Mouse (Mus musculus) adrenal gland, postnatal 0 days (tissue): ENCODE results near the gene Vmn1r197. TPM values are rescaled to one million over a fixed set of nuclear protein-coding genes. Genes with fewer than 3 reads are reported as not detected.

ENCODE experiments used
- polyA plus RNA-seq: library from polyadenylated mRNA; unstranded; fragments of >200 nt; fragmentation: Nextera tagmentation; extraction: Ambion mirVana; gene quantifications from 2 replicates; pipeline ENCODE4 v1.2.1, GENCODE M21; 2015

Vmn1r197 gene
- not detected in 2 replicates for polyA plus RNA-seq

DNA sequence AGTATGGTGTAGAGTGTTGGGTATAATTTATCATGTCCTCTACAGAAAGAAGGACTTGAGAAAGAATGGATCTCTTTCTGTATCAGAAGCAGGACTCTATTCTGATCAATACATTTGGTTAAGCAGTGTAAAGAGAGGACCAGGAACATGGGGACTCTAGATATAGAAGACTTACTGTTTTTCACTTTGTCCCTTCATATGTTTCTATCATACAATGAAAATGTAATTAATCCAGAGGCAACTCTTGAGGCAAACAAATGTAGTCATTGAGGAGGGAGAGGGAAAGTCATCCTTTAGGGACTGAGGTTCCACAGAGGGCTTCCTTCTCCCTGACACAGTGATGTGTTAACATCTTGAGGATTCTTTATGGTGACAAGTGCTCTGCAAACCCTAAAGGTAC lies at the start of gene Vmn1r197:
Gene Vmn1r197, plus strand, starts transcription at position 301 of the 400 bp plus-strand sequence.

DNA sequence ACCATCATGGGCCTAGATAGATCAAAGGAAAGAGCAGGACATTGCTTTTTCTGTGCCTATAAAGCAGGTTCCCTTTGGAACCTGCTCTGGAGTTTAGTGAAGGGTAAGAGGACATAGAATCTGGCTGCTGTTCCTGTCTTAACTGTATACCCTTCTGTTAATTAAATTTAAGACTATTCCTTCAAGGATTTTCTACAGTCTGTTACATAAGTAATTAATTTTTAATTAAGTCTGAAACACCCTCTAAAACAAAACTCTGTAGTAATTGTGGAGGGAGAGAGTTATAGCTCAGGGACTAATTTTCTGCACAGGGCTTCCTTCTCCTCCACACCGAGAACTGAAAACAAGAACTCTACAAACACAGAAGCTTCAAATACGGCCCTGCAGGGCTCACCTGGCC lies 34.8 kb upstream of the Vmn1r197 start, which contains the start of gene Vmn1r196:
Gene Vmn1r196, plus strand, starts transcription at position 301 of the 400 bp plus-strand sequence.

DNA sequence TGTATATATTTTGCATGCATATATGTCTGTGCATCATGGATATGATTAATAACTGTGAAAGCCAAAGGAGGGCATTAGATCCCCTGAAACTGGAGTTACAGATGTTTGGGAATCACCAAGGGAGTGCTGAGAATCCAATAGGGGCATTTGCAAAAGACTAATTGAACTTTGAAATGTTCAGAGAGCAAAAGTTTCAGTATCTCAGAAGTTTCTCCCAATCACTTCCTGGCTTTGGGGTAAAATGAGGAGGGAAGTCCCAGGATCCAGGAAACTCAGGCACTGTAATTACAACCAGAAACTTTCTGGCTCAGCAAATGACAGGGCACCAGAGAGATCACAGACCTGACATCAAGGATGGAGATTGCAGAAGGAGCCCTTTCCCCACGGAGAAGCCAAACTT lies 25.7 kb downstream of the Vmn1r197 start, which contains the start of gene Vmn1r198:
Gene Vmn1r198, plus strand, starts transcription at position 301 of the 400 bp plus-strand sequence.

DNA sequence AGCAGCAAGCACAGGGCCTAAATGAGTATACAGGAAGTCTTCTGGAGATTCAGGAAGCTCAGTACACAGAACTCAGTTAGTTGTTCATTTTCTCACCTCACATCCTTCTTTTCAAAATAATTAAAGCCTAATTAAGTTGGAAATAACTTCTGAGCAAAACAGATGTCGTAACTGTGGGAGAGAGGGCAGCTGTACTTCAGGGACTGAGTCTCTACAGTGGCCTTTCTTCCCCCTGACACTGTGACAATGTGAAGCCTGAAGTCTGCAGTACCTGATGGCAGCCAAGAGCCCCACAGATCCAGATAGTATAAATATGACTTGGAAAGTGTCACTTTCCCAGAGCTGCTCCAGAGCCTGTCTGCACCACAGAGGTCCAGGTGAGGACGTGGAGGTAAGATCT lies 55.1 kb downstream of the Vmn1r197 start, which contains the start of gene Vmn1r199:
Gene Vmn1r199, plus strand, starts transcription at position 301 of the 400 bp plus-strand sequence.

Other genes with a start within 250 kb of the Vmn1r197 start
- gene Vmn1r188, start 240.1 kb upstream of the Vmn1r197 start, polyA plus RNA-seq: not detected in 2 replicates
- not detected in 2 replicates for gene Vmn1r189, start 218.8 kb upstream of the Vmn1r197 start, polyA plus RNA-seq
- not detected in 2 replicates for gene Vmn1r191, start 140.6 kb upstream of the Vmn1r197 start, polyA plus RNA-seq
- gene Vmn1r192, start 133.4 kb upstream of the Vmn1r197 start, polyA plus RNA-seq: not detected in 2 replicates
- not detected in 2 replicates for gene Vmn1r193, start 101.4 kb upstream of the Vmn1r197 start, polyA plus RNA-seq
- not detected in 2 replicates for gene Vmn1r194, start 80.4 kb upstream of the Vmn1r197 start, polyA plus RNA-seq
- gene Vmn1r195, start 54.1 kb upstream of the Vmn1r197 start, polyA plus RNA-seq: not detected in 2 replicates
- gene Vmn1r196, start 34.7 kb upstream of the Vmn1r197 start, polyA plus RNA-seq: not detected in 2 replicates
- not detected in 2 replicates for gene Vmn1r198, start 25.8 kb downstream of the Vmn1r197 start, polyA plus RNA-seq
- not detected in 2 replicates for gene Vmn1r199, start 55.2 kb downstream of the Vmn1r197 start, polyA plus RNA-seq
- gene Vmn1r200, start 65.8 kb downstream of the Vmn1r197 start, polyA plus RNA-seq: not detected in 2 replicates
- not detected in 2 replicates for gene Vmn1r201, start 147.3 kb downstream of the Vmn1r197 start, polyA plus RNA-seq
- gene Vmn1r202, start 180.8 kb downstream of the Vmn1r197 start, polyA plus RNA-seq: not detected in 2 replicates
- gene Vmn1r203, start 193.5 kb downstream of the Vmn1r197 start, polyA plus RNA-seq: not detected in 2 replicates
- not detected in 2 replicates for gene Vmn1r204, start 228.6 kb downstream of the Vmn1r197 start, polyA plus RNA-seq